Mouse (Mus musculus) MEL (cell line): ENCODE results near the gene Cdk17.

ENCODE experiments used
- CHD1 ChIP-seq: IDR thresholded peaks from 2 replicates; pipeline ENCODE4 v1.6.1; 2012; ENCODE audit warnings: low read depth, mild to moderate bottlenecking, inconsistent platforms, low read length, improper control_type of control experiment
- CTCF ChIP-seq, 3 experiments: IDR thresholded peaks in 2 of 3; conservative IDR thresholded peaks in 1 of 3; 2 replicates each; pipeline ENCODE4 v1.5.1; 2011 to 2012; ENCODE audit warnings: low read length in 3 of 3, low read depth in 2 of 3, mild to moderate bottlenecking in 2 of 3, improper control_type of control experiment in 1 of 3, inconsistent platforms in 1 of 3, mixed read lengths in 1 of 3, moderate library complexity in 1 of 3; ENCODE audit not compliant: control insufficient read depth in 1 of 3, insufficient read depth in 1 of 3, poor library complexity in 1 of 3, severe bottlenecking in 1 of 3
- EP300 ChIP-seq, 2 experiments: IDR thresholded peaks; 2 replicates each; pipeline ENCODE4 v1.6.1; 2011; ENCODE audit warnings: improper control_type of control experiment in 2 of 2, low read length in 2 of 2, low read depth in 1 of 2, mild to moderate bottlenecking in 1 of 2
- MAFK ChIP-seq: IDR thresholded peaks from 2 replicates; pipeline ENCODE4 v1.6.1; 2011; ENCODE audit warnings: low read depth, mild to moderate bottlenecking, low read length, improper control_type of control experiment, borderline replicate concordance
- MAZ ChIP-seq: IDR thresholded peaks from 2 replicates; pipeline ENCODE4 v1.6.1; 2012; ENCODE audit warnings: low read depth, mild to moderate bottlenecking, inconsistent platforms, low read length, improper control_type of control experiment
- MXI1 ChIP-seq: IDR thresholded peaks from 2 replicates; pipeline ENCODE4 v1.6.1; 2011; ENCODE audit warnings: mild to moderate bottlenecking, low read depth, low read length, improper control_type of control experiment
- NRF1 ChIP-seq: IDR thresholded peaks from 2 replicates; pipeline ENCODE4 v1.6.1; 2014; ENCODE audit warnings: low read depth, mild to moderate bottlenecking, inconsistent platforms, low read length, improper control_type of control experiment, moderate library complexity; ENCODE audit not compliant: poor library complexity, insufficient read depth, severe bottlenecking
- ZKSCAN1 ChIP-seq: IDR thresholded peaks from 2 replicates; pipeline ENCODE4 v1.6.1; 2012; ENCODE audit warnings: low read depth, mild to moderate bottlenecking, inconsistent platforms, low read length, improper control_type of control experiment, moderate library complexity

- TF ChIP-seq NRF1 (no peak), EP300 (IDR thresholded peaks at IDR 0.05; ENCODE audit: low read depth in 1 of 2, low read length in 2 of 2) (no peak), CHD1 (no peak), MXI1 (no peak), ZKSCAN1 (no peak), CTCF (IDR thresholded peaks at IDR 0.05 in 2 of 3, conservative IDR thresholded peaks at IDR 0.05 in 1 of 3; ENCODE audit: control insufficient read depth in 1 of 3, insufficient read depth in 1 of 3, low read depth in 2 of 3, low read length in 3 of 3, poor library complexity in 1 of 3, severe bottlenecking in 1 of 3) (no peak), MAZ (no peak), MAFK (no peak)
These were observed 83.6 kb downstream of the Cdk17 start for GRCm38 (mm10) chr10:93244209-93244705.
